Mouse (Mus musculus): Measurements from ENCODE around the gene Rab11b. TPM values are rescaled to one million over a fixed set of nuclear protein-coding genes. Genes with fewer than 3 reads are reported as not detected.

Gene Rab11b
- polyA plus RNA-seq, 1 experiment = 126 TPM

DNA sequence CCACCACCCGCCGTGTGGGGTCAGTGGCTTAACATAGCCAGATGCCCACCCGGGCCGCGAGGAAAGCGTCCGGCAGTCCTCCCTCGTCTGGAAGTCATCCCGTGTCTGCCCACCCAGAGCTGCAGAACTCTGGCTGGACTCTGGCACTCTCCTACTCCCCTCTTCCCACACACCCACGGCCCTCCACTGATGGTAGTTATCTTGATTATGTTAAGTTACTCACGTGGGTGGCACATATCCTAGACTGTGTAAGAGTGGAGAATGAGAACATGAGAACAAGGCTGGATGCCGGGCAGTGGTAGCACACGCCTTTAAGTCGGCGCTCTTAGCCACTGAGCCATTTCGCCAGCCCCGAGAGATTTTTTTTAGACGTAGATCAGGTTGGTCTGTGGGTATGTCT is 26.0 kb upstream of the Rab11b start:
- H3ac ChIP-seq (ENCODE audit: control insufficient read depth, insufficient read length) = no peak overlapping the region
- no peak overlapping the region for H3K4me2 ChIP-seq (ENCODE audit: low read depth)
- no peak overlapping the region for H3K4me3 ChIP-seq
- no peaks in the 10 kb centered on the region for H3K79me2 ChIP-seq (ENCODE audit: control insufficient read depth, insufficient read depth)
- H3K27me3 ChIP-seq (ENCODE audit: control insufficient read depth, insufficient read depth, insufficient read length) = no peaks in the 10 kb centered on the region
- no peaks in the 10 kb centered on the region for H3K36me3 ChIP-seq (ENCODE audit: control insufficient read depth, insufficient read depth)
- TF ChIP-seq TCF12 (IDR thresholded peaks at IDR 0.05; ENCODE audit: insufficient read depth, poor library complexity, severe bottlenecking) (no peak), POLR2A (IDR thresholded peaks at IDR 0.05; ENCODE audit: insufficient read length, low read depth) (no peak), CEBPB (IDR thresholded peaks at IDR 0.05; ENCODE audit: insufficient read depth, poor library complexity, severe bottlenecking) (no peak), SRF (IDR thresholded peaks at IDR 0.05; ENCODE audit: control insufficient read depth, insufficient read length, low read depth) (no peak), TCF3 (IDR thresholded peaks at IDR 0.05; ENCODE audit: insufficient read length, low read depth) (no peak), REST (IDR thresholded peaks at IDR 0.05; ENCODE audit: insufficient read depth, insufficient read length) (no peak), MAX (IDR thresholded peaks at IDR 0.05; ENCODE audit: low read depth) (no peak), MYOG (IDR thresholded peaks at IDR 0.05; ENCODE audit: control insufficient read depth in 1 of 3, insufficient read depth in 1 of 3, insufficient read length in 2 of 3, low read depth in 2 of 3) (no peak), E2F4 (IDR thresholded peaks at IDR 0.05; ENCODE audit: insufficient read depth) (no peak)

- Histone ChIP-seq H3K4me3 (no peak overlapping the region), H3ac (ENCODE audit: control insufficient read depth, insufficient read length) (no peak overlapping the region), H3K36me3 (ENCODE audit: control insufficient read depth, insufficient read depth) (no peaks in the 10 kb centered on the region), H3K4me2 (ENCODE audit: low read depth) (no peak overlapping the region), H3K27me3 (ENCODE audit: control insufficient read depth, insufficient read depth, insufficient read length) (no peaks in the 10 kb centered on the region), H3K79me2 (ENCODE audit: control insufficient read depth, insufficient read depth) (no peaks in the 10 kb centered on the region)
- TF ChIP-seq TCF3 (IDR thresholded peaks at IDR 0.05; ENCODE audit: insufficient read length, low read depth) = no peak
- no peak for TF ChIP-seq E2F4 (IDR thresholded peaks at IDR 0.05; ENCODE audit: insufficient read depth)
- no peak for TF ChIP-seq POLR2A (IDR thresholded peaks at IDR 0.05; ENCODE audit: insufficient read length, low read depth)
- TF ChIP-seq USF1 (IDR thresholded peaks at IDR 0.05; ENCODE audit: low read depth) = no peak
- TF ChIP-seq MAX (IDR thresholded peaks at IDR 0.05; ENCODE audit: low read depth) = no peak
- TF ChIP-seq MYOG (IDR thresholded peaks at IDR 0.05; ENCODE audit: control insufficient read depth in 1 of 3, insufficient read depth in 1 of 3, insufficient read length in 2 of 3, low read depth in 2 of 3) = no peak
- TF ChIP-seq CEBPB (IDR thresholded peaks at IDR 0.05; ENCODE audit: insufficient read depth, poor library complexity, severe bottlenecking) = peak; percentile 78
- TF ChIP-seq REST (IDR thresholded peaks at IDR 0.05; ENCODE audit: insufficient read depth, insufficient read length) = no peak
- TF ChIP-seq SRF (IDR thresholded peaks at IDR 0.05; ENCODE audit: control insufficient read depth, insufficient read length, low read depth) = no peak
- no peak for TF ChIP-seq POLR2AphosphoS2 (IDR thresholded peaks at IDR 0.05; ENCODE audit: insufficient read length, low read depth)
- peak in 1 of 3 experiments; percentile 17 for TF ChIP-seq MYOD1 (IDR thresholded peaks at IDR 0.05; ENCODE audit: control insufficient read depth in 1 of 3, insufficient read length in 2 of 3, low read depth in 2 of 3)
- TF ChIP-seq TCF12 (IDR thresholded peaks at IDR 0.05; ENCODE audit: insufficient read depth, poor library complexity, severe bottlenecking) = no peak
These were observed 24.6 kb upstream of the Rab11b start for GRCm38 (mm10) chr17:33784939-33785338.

- H3ac ChIP-seq (ENCODE audit: control insufficient read depth, insufficient read length) = no peak overlapping the region
- no peak overlapping the region for H3K4me3 ChIP-seq
- no peaks in the 10 kb centered on the region for H3K27me3 ChIP-seq (ENCODE audit: control insufficient read depth, insufficient read depth, insufficient read length)
- H3K36me3 ChIP-seq (ENCODE audit: control insufficient read depth, insufficient read depth) = no peaks in the 10 kb centered on the region
- no peaks in the 10 kb centered on the region for H3K79me2 ChIP-seq (ENCODE audit: control insufficient read depth, insufficient read depth)
- TF ChIP-seq SRF (IDR thresholded peaks at IDR 0.05; ENCODE audit: control insufficient read depth, insufficient read length, low read depth) (peak; percentile 51), TCF12 (IDR thresholded peaks at IDR 0.05; ENCODE audit: insufficient read depth, poor library complexity, severe bottlenecking) (peak; percentile 67), USF1 (IDR thresholded peaks at IDR 0.05; ENCODE audit: low read depth) (no peak), POLR2AphosphoS2 (IDR thresholded peaks at IDR 0.05; ENCODE audit: insufficient read length, low read depth) (no peak), POLR2A (IDR thresholded peaks at IDR 0.05; ENCODE audit: insufficient read length, low read depth) (no peak), CEBPB (IDR thresholded peaks at IDR 0.05; ENCODE audit: insufficient read depth, poor library complexity, severe bottlenecking) (no peak), REST (IDR thresholded peaks at IDR 0.05; ENCODE audit: insufficient read depth, insufficient read length) (no peak), MAX (IDR thresholded peaks at IDR 0.05; ENCODE audit: low read depth) (peak; percentile 79), MYOD1 (IDR thresholded peaks at IDR 0.05; ENCODE audit: control insufficient read depth in 1 of 3, insufficient read length in 2 of 3, low read depth in 2 of 3) (peak; percentile 45 to 85 (median 70)), MYOG (IDR thresholded peaks at IDR 0.05; ENCODE audit: control insufficient read depth in 1 of 3, insufficient read depth in 1 of 3, insufficient read length in 2 of 3, low read depth in 2 of 3) (peak; percentile 48 to 90 (median 69)), TCF3 (IDR thresholded peaks at IDR 0.05; ENCODE audit: insufficient read length, low read depth) (peak; percentile 50), E2F4 (IDR thresholded peaks at IDR 0.05; ENCODE audit: insufficient read depth) (no peak)
- peak overlapping the region; percentile 88 for H3K4me2 ChIP-seq (ENCODE audit: low read depth)
These were observed 23.1 kb upstream of the Rab11b start for GRCm38 (mm10) chr17:33783408-33783807.

DNA sequence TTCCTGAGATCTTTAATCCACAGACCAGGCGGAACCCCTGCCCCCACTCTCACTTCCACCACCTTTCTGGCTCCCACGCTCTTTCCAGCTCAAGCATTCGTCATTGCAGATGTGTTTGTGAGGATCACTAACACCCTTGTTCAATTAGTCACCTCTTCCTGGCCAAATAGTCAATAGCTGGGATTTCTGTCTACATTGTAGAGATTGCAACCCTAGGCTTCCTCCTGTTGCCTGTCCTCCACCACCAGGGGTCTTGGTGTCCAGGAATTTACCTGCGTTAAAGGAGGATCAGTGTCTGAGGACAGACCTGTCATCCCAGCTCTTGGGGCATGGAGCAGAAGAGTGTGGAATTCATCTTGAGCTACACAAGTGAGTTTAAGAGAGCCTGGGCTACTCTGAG is 21.7 kb upstream of the Rab11b start:
- peaks cover 6% of the 10 kb centered on the region for H3K36me3 ChIP-seq (ENCODE audit: control insufficient read depth, insufficient read depth)
- H3ac ChIP-seq (ENCODE audit: control insufficient read depth, insufficient read length) = no peak overlapping the region
- peak overlapping the region; percentile 25 for H3K4me3 ChIP-seq
- H3K27me3 ChIP-seq (ENCODE audit: control insufficient read depth, insufficient read depth, insufficient read length) = no peaks in the 10 kb centered on the region
- no peak for TF ChIP-seq TCF12 (IDR thresholded peaks at IDR 0.05; ENCODE audit: insufficient read depth, poor library complexity, severe bottlenecking)
- TF ChIP-seq CEBPB (IDR thresholded peaks at IDR 0.05; ENCODE audit: insufficient read depth, poor library complexity, severe bottlenecking) = no peak
- no peak for TF ChIP-seq SRF (IDR thresholded peaks at IDR 0.05; ENCODE audit: control insufficient read depth, insufficient read length, low read depth)
- no peak for TF ChIP-seq MAX (IDR thresholded peaks at IDR 0.05; ENCODE audit: low read depth)
- no peak for TF ChIP-seq TCF3 (IDR thresholded peaks at IDR 0.05; ENCODE audit: insufficient read length, low read depth)
- TF ChIP-seq USF1 (IDR thresholded peaks at IDR 0.05; ENCODE audit: low read depth) = no peak
- TF ChIP-seq E2F4 (IDR thresholded peaks at IDR 0.05; ENCODE audit: insufficient read depth) = no peak
- no peak for TF ChIP-seq POLR2A (IDR thresholded peaks at IDR 0.05; ENCODE audit: insufficient read length, low read depth)
- TF ChIP-seq MYOD1 (IDR thresholded peaks at IDR 0.05; ENCODE audit: control insufficient read depth in 1 of 3, insufficient read length in 2 of 3, low read depth in 2 of 3) = no peak
- no peak for TF ChIP-seq POLR2AphosphoS2 (IDR thresholded peaks at IDR 0.05; ENCODE audit: insufficient read length, low read depth)
- no peak for TF ChIP-seq REST (IDR thresholded peaks at IDR 0.05; ENCODE audit: insufficient read depth, insufficient read length)
- no peak for TF ChIP-seq MYOG (IDR thresholded peaks at IDR 0.05; ENCODE audit: control insufficient read depth in 1 of 3, insufficient read depth in 1 of 3, insufficient read length in 2 of 3, low read depth in 2 of 3)
- peak overlapping the region; percentile 88 for H3K4me2 ChIP-seq (ENCODE audit: low read depth)
- H3K79me2 ChIP-seq (ENCODE audit: control insufficient read depth, insufficient read depth) = no peaks in the 10 kb centered on the region
